Mouse (Mus musculus): ENCODE results near the gene Srbd1. TPM values are rescaled to one million over a fixed set of nuclear protein-coding genes. Genes with fewer than 3 reads are reported as not detected.

Srbd1 gene
- polyA plus RNA-seq, 1 experiment from 2014 or later: 22.3 TPM

GRCm38 (mm10) chr17:86040221-86040984, 104.6 kb downstream of the Srbd1 start:
- no peak overlapping the region for H3K4me3 ChIP-seq (ENCODE audit: low read length)
- H3K27ac ChIP-seq (ENCODE audit: low read length): no peak overlapping the region
- no peaks in the 10 kb centered on the region for H3K27me3 ChIP-seq (ENCODE audit: insufficient read depth, low read length)
- H3K9ac ChIP-seq (replicated peaks; ENCODE audit: low read length): no peak overlapping the region
- H3K4me2 ChIP-seq (replicated peaks; ENCODE audit: low read depth, low read length): no peak overlapping the region
- H3K36me3 ChIP-seq (ENCODE audit: insufficient read depth, low read length): no peaks in the 10 kb centered on the region
- 59% methylated on average over 13 of the region's 13 CpGs for WGBS
- peaks cover 12% of the 10 kb centered on the region; the same call in 1 of the 2 replicates for H3K4me1 ChIP-seq (ENCODE audit: insufficient read depth, low read length)
- ATAC-seq (ENCODE audit: low FRiP score, low TSS enrichment): no peak
- H3K9me3 ChIP-seq (ENCODE audit: low read length): no peaks in the 10 kb centered on the region

- WGBS: 57% methylated on average over 3 of the region's 3 CpGs
- no peak overlapping the region for H3K4me2 ChIP-seq (replicated peaks; ENCODE audit: low read depth, low read length)
- no peaks in the 10 kb centered on the region for H3K9me3 ChIP-seq (ENCODE audit: low read length)
- no peaks in the 10 kb centered on the region for H3K36me3 ChIP-seq (ENCODE audit: insufficient read depth, low read length)
- no peaks in the 10 kb centered on the region for H3K27me3 ChIP-seq (ENCODE audit: insufficient read depth, low read length)
- H3K4me1 ChIP-seq (ENCODE audit: insufficient read depth, low read length): peaks cover 12% of the 10 kb centered on the region; the same call in 1 of the 2 replicates
- no peak for ATAC-seq (ENCODE audit: low FRiP score, low TSS enrichment)
- no peak overlapping the region for H3K9ac ChIP-seq (replicated peaks; ENCODE audit: low read length)
- no peak overlapping the region for H3K27ac ChIP-seq (ENCODE audit: low read length)
- H3K4me3 ChIP-seq (ENCODE audit: low read length): no peak overlapping the region
Observed at GRCm38 (mm10) chr17:86039741-86040140, 105.2 kb downstream of the Srbd1 start.

- Histone ChIP-seq H3K27ac (ENCODE audit: low read length) (peak overlapping the region; percentile 22; the same call in 1 of the 2 replicates), H3K9me3 (ENCODE audit: low read length) (no peaks in the 10 kb centered on the region), H3K4me3 (ENCODE audit: low read length) (no peak overlapping the region), H3K4me1 (ENCODE audit: insufficient read depth, low read length) (peaks cover 12% of the 10 kb centered on the region; the same call in 1 of the 2 replicates), H3K36me3 (ENCODE audit: insufficient read depth, low read length) (no peaks in the 10 kb centered on the region), H3K4me2 (replicated peaks; ENCODE audit: low read depth, low read length) (no peak overlapping the region), H3K27me3 (ENCODE audit: insufficient read depth, low read length) (no peaks in the 10 kb centered on the region), H3K9ac (replicated peaks; ENCODE audit: low read length) (no peak overlapping the region)
- ATAC-seq (ENCODE audit: low FRiP score, low TSS enrichment): peak; percentile 54; the same call in 1 of the 2 replicates
- WGBS: 33% methylated on average over 13 of the region's 13 CpGs
Observed at GRCm38 (mm10) chr17:86038211-86038648, 106.7 kb downstream of the Srbd1 start.

- H3K9ac ChIP-seq (replicated peaks; ENCODE audit: low read length): no peak overlapping the region
- no peaks in the 10 kb centered on the region for H3K36me3 ChIP-seq (ENCODE audit: insufficient read depth, low read length)
- no peaks in the 10 kb centered on the region for H3K27me3 ChIP-seq (ENCODE audit: insufficient read depth, low read length)
- no peak for ATAC-seq (ENCODE audit: low FRiP score, low TSS enrichment)
- no peaks in the 10 kb centered on the region for H3K9me3 ChIP-seq (ENCODE audit: low read length)
- no peak overlapping the region for H3K4me2 ChIP-seq (replicated peaks; ENCODE audit: low read depth, low read length)
- WGBS: 90% methylated on average over 3 of the region's 3 CpGs
- H3K4me3 ChIP-seq (ENCODE audit: low read length): no peak overlapping the region
- peaks cover 12% of the 10 kb centered on the region; the same call in 1 of the 2 replicates for H3K4me1 ChIP-seq (ENCODE audit: insufficient read depth, low read length)
- H3K27ac ChIP-seq (ENCODE audit: low read length): no peak overlapping the region
Observed at GRCm38 (mm10) chr17:86035576-86035975, 109.4 kb downstream of the Srbd1 start.

GRCm38 (mm10) chr17:86035146-86035545, 109.8 kb downstream of the Srbd1 start:
- Histone ChIP-seq H3K36me3 (ENCODE audit: insufficient read depth, low read length) (no peaks in the 10 kb centered on the region), H3K4me1 (ENCODE audit: insufficient read depth, low read length) (peaks cover 7% of the 10 kb centered on the region; the same call in 1 of the 2 replicates), H3K9me3 (ENCODE audit: low read length) (no peaks in the 10 kb centered on the region), H3K27me3 (ENCODE audit: insufficient read depth, low read length) (no peaks in the 10 kb centered on the region), H3K9ac (replicated peaks; ENCODE audit: low read length) (no peak overlapping the region), H3K27ac (ENCODE audit: low read length) (no peak overlapping the region), H3K4me3 (ENCODE audit: low read length) (no peak overlapping the region), H3K4me2 (replicated peaks; ENCODE audit: low read depth, low read length) (no peak overlapping the region)
- no peak for ATAC-seq (ENCODE audit: low FRiP score, low TSS enrichment)
- 68% methylated on average over 12 of the region's 12 CpGs for WGBS

- ATAC-seq (ENCODE audit: low FRiP score, low TSS enrichment): no peak
- Histone ChIP-seq H3K4me2 (replicated peaks; ENCODE audit: low read depth, low read length) (no peak overlapping the region), H3K27me3 (ENCODE audit: insufficient read depth, low read length) (no peaks in the 10 kb centered on the region), H3K36me3 (ENCODE audit: insufficient read depth, low read length) (no peaks in the 10 kb centered on the region), H3K9me3 (ENCODE audit: low read length) (no peaks in the 10 kb centered on the region), H3K27ac (ENCODE audit: low read length) (no peak overlapping the region), H3K4me3 (ENCODE audit: low read length) (no peak overlapping the region), H3K4me1 (ENCODE audit: insufficient read depth, low read length) (peaks cover 7% of the 10 kb centered on the region; the same call in 1 of the 2 replicates), H3K9ac (replicated peaks; ENCODE audit: low read length) (no peak overlapping the region)
- WGBS: 67% methylated on average over 6 of the region's 6 CpGs
Observed at GRCm38 (mm10) chr17:86034641-86035040, 110.3 kb downstream of the Srbd1 start.

GRCm38 (mm10) chr17:86032113-86032714, 112.8 kb downstream of the Srbd1 start:
- Histone ChIP-seq H3K4me2 (replicated peaks; ENCODE audit: low read depth, low read length) (no peak overlapping the region), H3K4me3 (ENCODE audit: low read length) (no peak overlapping the region), H3K27me3 (ENCODE audit: insufficient read depth, low read length) (no peaks in the 10 kb centered on the region), H3K36me3 (ENCODE audit: insufficient read depth, low read length) (no peaks in the 10 kb centered on the region), H3K4me1 (ENCODE audit: insufficient read depth, low read length) (no peaks in the 10 kb centered on the region), H3K9ac (replicated peaks; ENCODE audit: low read length) (no peak overlapping the region), H3K27ac (ENCODE audit: low read length) (peak overlapping the region; percentile 34; the same call in 1 of the 2 replicates), H3K9me3 (ENCODE audit: low read length) (no peaks in the 10 kb centered on the region)
- 0 out of 2 replicates have a peak, but pooled peaks have one; percentile 46 for ATAC-seq (ENCODE audit: low FRiP score, low TSS enrichment)
- WGBS: 77% methylated on average over 3 of the region's 3 CpGs

- no peak overlapping the region for H3K4me2 ChIP-seq (replicated peaks; ENCODE audit: low read depth, low read length)
- no peaks in the 10 kb centered on the region; the same call in 1 of the 2 replicates for H3K9me3 ChIP-seq (ENCODE audit: low read length)
- no peaks in the 10 kb centered on the region for H3K4me1 ChIP-seq (ENCODE audit: insufficient read depth, low read length)
- H3K27ac ChIP-seq (ENCODE audit: low read length): no peak overlapping the region
- H3K36me3 ChIP-seq (ENCODE audit: insufficient read depth, low read length): no peaks in the 10 kb centered on the region
- H3K4me3 ChIP-seq (ENCODE audit: low read length): no peak overlapping the region
- no peak overlapping the region for H3K9ac ChIP-seq (replicated peaks; ENCODE audit: low read length)
- no peak for ATAC-seq (ENCODE audit: low FRiP score, low TSS enrichment)
- WGBS: 70% methylated on average over 4 of the region's 4 CpGs
- H3K27me3 ChIP-seq (ENCODE audit: insufficient read depth, low read length): no peaks in the 10 kb centered on the region
Observed at GRCm38 (mm10) chr17:86030016-86030415, 115.0 kb downstream of the Srbd1 start.

- Histone ChIP-seq H3K27ac (ENCODE audit: low read length) (no peak overlapping the region), H3K27me3 (ENCODE audit: insufficient read depth, low read length) (no peaks in the 10 kb centered on the region), H3K9me3 (ENCODE audit: low read length) (no peaks in the 10 kb centered on the region; the same call in 1 of the 2 replicates), H3K4me2 (replicated peaks; ENCODE audit: low read depth, low read length) (no peak overlapping the region), H3K4me3 (ENCODE audit: low read length) (no peak overlapping the region), H3K9ac (replicated peaks; ENCODE audit: low read length) (no peak overlapping the region), H3K4me1 (ENCODE audit: insufficient read depth, low read length) (no peaks in the 10 kb centered on the region), H3K36me3 (ENCODE audit: insufficient read depth, low read length) (no peaks in the 10 kb centered on the region)
- 91% methylated on average over 1 of the region's 1 CpGs for WGBS
- no peak for ATAC-seq (ENCODE audit: low FRiP score, low TSS enrichment)
Observed at GRCm38 (mm10) chr17:86029175-86029574, 115.8 kb downstream of the Srbd1 start.

Measured in kidney, embryonic 16.5 days (tissue).